ENCODE assay signal across 8 mouse cellular contexts in genomic region chr4:155368684-155369083, GRCm38 (mm10). TPM values are rescaled to one million over a fixed set of nuclear protein-coding genes. Genes with fewer than 3 reads are reported as not detected.
DNase-seq lines count a peak whose midpoint lies in the region; ATAC-seq and TF ChIP-seq lines count a peak whose summit lies in the region.

No protein-coding gene starts in this region.

- H3K27me3 ChIP-seq in heart, adult 2 months (ENCODE audit: control insufficient read depth, insufficient read depth, low read length): no peaks in the 10 kb centered on the region
- no peaks in the 10 kb centered on the region for H3K27me3 ChIP-seq in midbrain, postnatal 0 days (ENCODE audit: insufficient read depth, low read length)
- H3K27me3 ChIP-seq in stomach, embryonic 14.5 days (ENCODE audit: control insufficient read depth, insufficient read depth, low read length): no peaks in the 10 kb centered on the region

- H3K9ac ChIP-seq in heart, adult 2 months (ENCODE audit: low read depth, low read length): no peak overlapping the region
- H3K9ac ChIP-seq in midbrain, postnatal 0 days (replicated peaks; ENCODE audit: low read length, poor library complexity, severe bottlenecking): no peak overlapping the region
- H3K9ac ChIP-seq in stomach, embryonic 14.5 days (replicated peaks; ENCODE audit: low read depth, low read length): no peak overlapping the region

- no peak overlapping the region for H3K4me2 ChIP-seq in midbrain, postnatal 0 days (ENCODE audit: low read depth, low read length, poor library complexity, severe bottlenecking)
- H3K4me2 ChIP-seq in stomach, embryonic 14.5 days (replicated peaks; ENCODE audit: low read depth, low read length): no peak overlapping the region

- no peaks in the 10 kb centered on the region for H3K9me3 ChIP-seq in midbrain, postnatal 0 days (ENCODE audit: low read length)
- no peaks in the 10 kb centered on the region for H3K9me3 ChIP-seq in stomach, embryonic 14.5 days (ENCODE audit: control insufficient read depth, low read depth, low read length)

- ATAC-seq in CD4-positive, CD25-positive, alpha-beta regulatory T cell, adult 4 months: no peak
- no peak for ATAC-seq in midbrain, postnatal 0 days (ENCODE audit: low FRiP score)
- ATAC-seq in stomach, embryonic 14.5 days (ENCODE audit: insufficient number of reproducible peaks, insufficient read depth, low FRiP score, low read depth): 0 out of 2 replicates have a peak, but pooled peaks have one; percentile 23

- no peak overlapping the region for H3K4me3 ChIP-seq in heart, adult 2 months
- H3K4me3 ChIP-seq in midbrain, postnatal 0 days (ENCODE audit: low read depth, low read length): no peak overlapping the region
- no peak overlapping the region for H3K4me3 ChIP-seq in stomach, embryonic 14.5 days (ENCODE audit: low read depth, low read length)

- H3K79me2 ChIP-seq in heart, adult 2 months (replicated peaks; ENCODE audit: control insufficient read depth, insufficient read depth, low read length): no peaks in the 10 kb centered on the region

- H3K4me1 ChIP-seq in heart, adult 2 months (ENCODE audit: control insufficient read depth, insufficient read depth, low read length): no peaks in the 10 kb centered on the region
- no peaks in the 10 kb centered on the region for H3K4me1 ChIP-seq in midbrain, postnatal 0 days (ENCODE audit: insufficient read depth, low read length)
- H3K4me1 ChIP-seq in stomach, embryonic 14.5 days (ENCODE audit: control insufficient read depth, insufficient read depth, low read length): 0 out of 2 replicates have a peak, but pooled peaks cover 6% of the 10 kb centered on the region

- H3K36me3 ChIP-seq in heart, adult 2 months (ENCODE audit: control insufficient read depth, insufficient read depth, low read length): no peaks in the 10 kb centered on the region
- H3K36me3 ChIP-seq in midbrain, postnatal 0 days (ENCODE audit: insufficient read depth, low read length): no peaks in the 10 kb centered on the region
- H3K36me3 ChIP-seq in stomach, embryonic 14.5 days (ENCODE audit: control insufficient read depth, insufficient read depth, low read length): no peaks in the 10 kb centered on the region

- 25% methylated on average over 12 of the region's 12 CpGs for WGBS in heart, adult 2 months
- 23% methylated on average over 12 of the region's 12 CpGs for WGBS in midbrain, postnatal 0 days
- WGBS in stomach, embryonic 14.5 days: 26% methylated on average over 12 of the region's 12 CpGs

- no peak for TF ChIP-seq EP300 in heart, adult 2 months (IDR thresholded peaks at IDR 0.05; ENCODE audit: insufficient read depth, low read depth, low read length)

- no peak for TF ChIP-seq POLR2A in heart, adult 2 months (IDR thresholded peaks at IDR 0.05; ENCODE audit: insufficient read depth, low read depth, low read length)

- peak; percentile 69 for DNase-seq in CD4-positive, CD25-positive, alpha-beta regulatory T cell, adult 2 months (ENCODE audit: low read depth, low spot score)
- DNase-seq in T-cell, adult 2 months (ENCODE audit: low spot score): peak; percentile 51
- peak; percentile 63 to 79 for DNase-seq in cerebellum, postnatal 4 days (ENCODE audit: low spot score in 2 of 2)
- peak; percentile 50 to 83 for DNase-seq in heart, adult 2 months
- DNase-seq in layer of hippocampus, postnatal 36 days: peak; percentile 85 to 87
- DNase-seq in midbrain, postnatal 0 days (ENCODE audit: low spot score): peak; percentile 37

- intact Hi-C loops in heart, adult 2 months (cut with DNase I): loop anchor here (10.0 kb wide), 1 partner anchor 206 kb away; no protein-coding TSS in a partner anchor

- TF ChIP-seq CTCF in heart, adult 2 months (IDR thresholded peaks at IDR 0.05): peak; percentile 91
- TF ChIP-seq CTCF in midbrain, postnatal 0 days (IDR thresholded peaks at IDR 0.05): peak; percentile 75

- no peak overlapping the region for H3K27ac ChIP-seq in heart, adult 2 months
- no peak overlapping the region for H3K27ac ChIP-seq in midbrain, postnatal 0 days (ENCODE audit: low read depth, low read length)
- H3K27ac ChIP-seq in stomach, embryonic 14.5 days (ENCODE audit: low read length): no peak overlapping the region

RNA-seq across cellular contexts. Expression of gene Prkcz, which starts 7.5 kb away (rescaled TPM):
- polyA plus RNA-seq in CD4-positive, CD25-positive, alpha-beta regulatory T cell, adult 4 months (2017; shearing (Covaris generic)): 10 to 100 TPM in 1 of 2 experiments, 1 to 10 TPM in 1; 9.0 to 12.2 TPM
- 1 to 10 TPM; 2.3 to 2.6 TPM for total RNA-seq in heart, adult 2 months (2021)
- polyA plus RNA-seq in heart, adult 2 months (2012; rRNA removed): 1.5 and 2.3 TPM in 2 replicates
- total RNA-seq in layer of hippocampus, postnatal 36 days (2021): 100 to 1,000 TPM; 156 to 166 TPM
- 103 and 104 TPM in 2 replicates for total RNA-seq in midbrain, postnatal 0 days (2014; rRNA removed)
- polyA plus RNA-seq in midbrain, postnatal 0 days (2015; fragmentation: Nextera tagmentation; extraction: Ambion mirVana): 104 and 106 TPM in 2 replicates
- 12.9 and 14.8 TPM in 2 replicates for polyA plus RNA-seq in stomach, embryonic 14.5 days (2014; fragmentation: Nextera tagmentation; extraction: Ambion mirVana)

RNA-seq across cellular contexts. Expression of gene Gabrd, which starts 29.2 kb away (rescaled TPM):
- polyA plus RNA-seq in CD4-positive, CD25-positive, alpha-beta regulatory T cell, adult 4 months (2017; shearing (Covaris generic)): 1 to 10 TPM; 1.6 to 2.4 TPM
- not detected for total RNA-seq in heart, adult 2 months (2021)
- polyA plus RNA-seq in heart, adult 2 months (2012; rRNA removed): 0.06 and 0.32 TPM in 2 replicates
- 10 to 100 TPM; 21.0 to 21.2 TPM for total RNA-seq in layer of hippocampus, postnatal 36 days (2021)
- 0.11 and 0.52 TPM in 2 replicates for total RNA-seq in midbrain, postnatal 0 days (2014; rRNA removed)
- 0.36 and 0.37 TPM in 2 replicates for polyA plus RNA-seq in midbrain, postnatal 0 days (2015; fragmentation: Nextera tagmentation; extraction: Ambion mirVana)
- not detected in 2 replicates for polyA plus RNA-seq in stomach, embryonic 14.5 days (2014; fragmentation: Nextera tagmentation; extraction: Ambion mirVana)

RNA-seq across cellular contexts. Expression of gene Cfap74, which starts 40.3 kb away (rescaled TPM):
- 1 to 10 TPM; 3.8 to 4.4 TPM for polyA plus RNA-seq in CD4-positive, CD25-positive, alpha-beta regulatory T cell, adult 4 months (2017; shearing (Covaris generic))
- total RNA-seq in heart, adult 2 months (2021): under 1 TPM; 0.26 to 0.32 TPM
- polyA plus RNA-seq in heart, adult 2 months (2012; rRNA removed): 0.67 and 0.78 TPM in 2 replicates
- 10 to 100 TPM; 11.1 to 14.0 TPM for total RNA-seq in layer of hippocampus, postnatal 36 days (2021)
- total RNA-seq in midbrain, postnatal 0 days (2014; rRNA removed): 5.7 TPM in 2 replicates
- 5.8 and 6.5 TPM in 2 replicates for polyA plus RNA-seq in midbrain, postnatal 0 days (2015; fragmentation: Nextera tagmentation; extraction: Ambion mirVana)
- polyA plus RNA-seq in stomach, embryonic 14.5 days (2014; fragmentation: Nextera tagmentation; extraction: Ambion mirVana): 2.8 and 3.8 TPM in 2 replicates
